Mouse (Mus musculus) gastrocnemius, postnatal 14 days (tissue): Measurements from ENCODE around the gene BC030499. TPM values are rescaled to one million over a fixed set of nuclear protein-coding genes. Genes with fewer than 3 reads are reported as not detected.

Experiments used
- DNase-seq: peaks from one replicate; pipeline ENCODE4 v3.0.0; 2021; ENCODE audit warnings: mixed read lengths
- intact Hi-C: fragments of 180-260 bp; cut with DNase I; formaldehyde crosslinking; loops from one replicate; pipeline ENCODE4 v1.15.1; 2025; ENCODE audit warnings: low total_unique reads
- total RNA-seq, 2 experiments: library from RNA; stranded (reverse); gene quantifications; 2 replicates each; pipeline ENCODE4 v1.2.3; 2021

BC030499 gene
- total RNA-seq, 2 experiments from 2014 or later, result 0.31 to 0.62 TPM

GRCm38 (mm10) chr11:78301357-78302084 lies 10.9 kb downstream of the BC030499 start, which contains the start of gene Spag5:
Spag5 (plus strand) TSS chr11:78301529.
- DNase-seq, result peak; percentile 87
- intact Hi-C loops, result no loop called here

- intact Hi-C loops, result no loop called here
- DNase-seq, result no peak
Measured at GRCm38 (mm10) chr11:78305272-78305671, 14.6 kb downstream of the BC030499 start.

GRCm38 (mm10) chr11:78310861-78311511 lies 20.3 kb downstream of the BC030499 start:
- DNase-seq, result no peak
- intact Hi-C loops, result no loop called here

GRCm38 (mm10) chr11:78313662-78314061 lies 23.0 kb downstream of the BC030499 start:
- DNase-seq, result no peak
- intact Hi-C loops, result no loop called here

- intact Hi-C loops, result no loop called here
- no peak for DNase-seq
Measured at GRCm38 (mm10) chr11:78318411-78318810, 27.8 kb downstream of the BC030499 start.

GRCm38 (mm10) chr11:78322076-78322831 lies 31.6 kb downstream of the BC030499 start:
- intact Hi-C loops, result no loop called here
- DNase-seq, result no peak

- intact Hi-C loops, result no loop called here
- peak; percentile 63 for DNase-seq
Measured at GRCm38 (mm10) chr11:78322860-78323259, 32.2 kb downstream of the BC030499 start, which contains the start of gene Aldoc. Aldoc (plus strand) TSS chr11:78322968.

GRCm38 (mm10) chr11:78324000-78324785 lies 33.6 kb downstream of the BC030499 start:
- intact Hi-C loops, result no loop called here
- DNase-seq, result no peak

GRCm38 (mm10) chr11:78324965-78325364 lies 34.3 kb downstream of the BC030499 start:
- intact Hi-C loops, result no loop called here
- no peak for DNase-seq

- DNase-seq, result no peak
- intact Hi-C loops, result no loop called here
Measured at GRCm38 (mm10) chr11:78327215-78327614, 36.6 kb downstream of the BC030499 start.

GRCm38 (mm10) chr11:78327634-78328511 lies 37.2 kb downstream of the BC030499 start, which contains the start of gene Pigs:
Pigs (plus strand) TSS chr11:78328415.
- intact Hi-C loops, result no loop called here
- DNase-seq, result peak; percentile 98

- intact Hi-C loops, result no loop called here
- DNase-seq, result no peak
Measured at GRCm38 (mm10) chr11:78328512-78329056, 37.9 kb downstream of the BC030499 start.

- no peak for DNase-seq
- intact Hi-C loops, result no loop called here
Measured at GRCm38 (mm10) chr11:78332676-78333075, 42.0 kb downstream of the BC030499 start.

- intact Hi-C loops, result no loop called here
- DNase-seq, result no peak
Measured at GRCm38 (mm10) chr11:78333992-78334391, 43.4 kb downstream of the BC030499 start.

GRCm38 (mm10) chr11:78337040-78337439 lies 46.4 kb downstream of the BC030499 start:
- intact Hi-C loops, result no loop called here
- DNase-seq, result no peak

GRCm38 (mm10) chr11:78341702-78342101 lies 51.1 kb downstream of the BC030499 start:
- intact Hi-C loops, result no loop called here

GRCm38 (mm10) chr11:78343381-78344327 lies 53.0 kb downstream of the BC030499 start, which contains the start of gene Unc119:
Unc119 (plus strand) TSS chr11:78343482.
- DNase-seq, result peak; percentile 74
- intact Hi-C loops, result no loop called here

More at GRCm38 (mm10) chr11:78341702-78342101, 51.1 kb downstream of the BC030499 start:
- DNase-seq, result no peak
